Mouse (Mus musculus) limb, embryonic 12.5 days (tissue): ENCODE measurements around the gene Olfr667. TPM values are rescaled to one million over a fixed set of nuclear protein-coding genes. Genes with fewer than 3 reads are reported as not detected.
"Not testable (repeated sequence)": the region's sequence is repeated elsewhere in the genome, so short reads cannot be mapped to it uniquely, and the experiment has no call there.

Experiments
- ATAC-seq: fragments of 200-750 bp; cut with Nextera tagmentation; 2 replicates; pipeline ENCODE4 v1.8.0; 2017; ENCODE audit warnings: low read depth, moderate TSS enrichment; ENCODE audit not compliant: insufficient number of reproducible peaks, insufficient read depth, low FRiP score, low TSS enrichment
- H3K27ac ChIP-seq: fragments of 300-500 bp; sonication (generic); 2 replicates; pipeline ENCODE4 v1.5.1; 2016; ENCODE audit warnings: mild to moderate bottlenecking, moderate library complexity
- H3K27me3 ChIP-seq: fragments of 300-500 bp; sonication (generic); 2 replicates; pipeline ENCODE4 v1.6.1; 2016; ENCODE audit warnings: mild to moderate bottlenecking, moderate library complexity
- H3K36me3 ChIP-seq: fragments of 300-500 bp; sonication (generic); 2 replicates; pipeline ENCODE4 v1.6.1; 2016; ENCODE audit warnings: mild to moderate bottlenecking, moderate library complexity
- H3K4me1 ChIP-seq: fragments of 300-500 bp; sonication (generic); replicated peaks from 2 replicates; pipeline ENCODE4 v1.6.1; 2016
- H3K4me2 ChIP-seq: fragments of 300-500 bp; sonication (generic); 2 replicates; pipeline ENCODE4 v1.6.1; 2016; ENCODE audit warnings: mild to moderate bottlenecking, moderate library complexity
- H3K4me3 ChIP-seq: fragments of 300-500 bp; sonication (generic); replicated peaks from 2 replicates; pipeline ENCODE4 v1.5.1; 2016; ENCODE audit warnings: mild to moderate bottlenecking
- H3K9ac ChIP-seq: fragments of 300-500 bp; sonication (generic); replicated peaks from 2 replicates; pipeline ENCODE4 v1.6.1; 2016; ENCODE audit warnings: mild to moderate bottlenecking, moderate library complexity
- H3K9me3 ChIP-seq: fragments of 300-500 bp; sonication (generic); 2 replicates; pipeline ENCODE4 v1.6.1; 2016; ENCODE audit warnings: mild to moderate bottlenecking, moderate library complexity
- WGBS: fragments of 180-500 bp; shearing (Covaris S2); methylation state at CpG from one replicate; pipeline ENCODE4 v1.1.7; 2016; 5-methylcytosine and 5-hydroxymethylcytosine counted together
- polyA plus RNA-seq: library from polyadenylated mRNA; unstranded; fragments of >200 nt; fragmentation: Nextera tagmentation; extraction: Ambion mirVana; gene quantifications from 2 replicates; pipeline ENCODE4 v1.2.1, GENCODE M21; 2016

Gene Olfr667
- polyA plus RNA-seq = not detected in 2 replicates

DNA sequence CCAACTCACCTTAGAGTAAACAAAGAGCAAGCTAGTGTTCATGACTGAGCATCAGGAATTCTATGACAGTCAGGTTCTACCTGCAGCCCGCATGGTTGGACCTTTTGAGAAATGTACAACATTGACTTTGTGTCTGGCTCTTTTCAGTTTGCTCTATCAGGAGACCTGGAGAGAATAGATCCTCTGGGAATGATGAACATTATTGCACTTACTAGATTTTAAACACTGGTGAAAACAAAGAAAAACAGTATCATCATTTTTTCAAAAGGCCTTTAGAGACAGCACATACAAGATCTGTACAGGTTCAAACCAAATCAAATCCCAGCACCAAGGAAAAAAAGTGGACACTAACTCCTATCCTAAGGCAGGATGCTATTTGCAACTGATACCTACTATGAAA lies at the start of gene Olfr667:
TSS of gene Olfr667 (minus strand) at position 101 of the 400 bp plus-strand sequence.
- no peak within 1 kb of the TSS for H3K9ac ChIP-seq
- H3K36me3 ChIP-seq = no peaks in the 10 kb centered on the region
- H3K9me3 ChIP-seq = 0 out of 2 replicates have a peak, but pooled peaks cover 3% of the 10 kb centered on the region
- H3K4me2 ChIP-seq = no peak within 1 kb of the TSS
- WGBS = 83% methylated on average over 1 of the region's 1 CpGs
- H3K27ac ChIP-seq = no peak within 1 kb of the TSS
- no peaks in the 10 kb centered on the region for H3K27me3 ChIP-seq
- no peak within 1 kb of the TSS for H3K4me3 ChIP-seq
- no peak for ATAC-seq
- no peaks in the 10 kb centered on the region for H3K4me1 ChIP-seq

- no peak within 1 kb of the TSS for H3K27ac ChIP-seq
- no peak for ATAC-seq
- H3K4me2 ChIP-seq = no peak within 1 kb of the TSS
- no peaks in the 10 kb centered on the region for H3K4me1 ChIP-seq
- H3K36me3 ChIP-seq = no peaks in the 10 kb centered on the region
- H3K27me3 ChIP-seq = no peaks in the 10 kb centered on the region
- no peak within 1 kb of the TSS for H3K4me3 ChIP-seq
- no peaks in the 10 kb centered on the region for H3K9me3 ChIP-seq
- H3K9ac ChIP-seq = no peak within 1 kb of the TSS
- WGBS = 56% methylated on average over 1 of the region's 1 CpGs
Observed at GRCm38 (mm10) chr7:104962520-104962919, 41.2 kb upstream of the Olfr667 start, which contains the start of gene Olfr670. Olfr670 (minus strand) TSS chr7:104962620.

DNA sequence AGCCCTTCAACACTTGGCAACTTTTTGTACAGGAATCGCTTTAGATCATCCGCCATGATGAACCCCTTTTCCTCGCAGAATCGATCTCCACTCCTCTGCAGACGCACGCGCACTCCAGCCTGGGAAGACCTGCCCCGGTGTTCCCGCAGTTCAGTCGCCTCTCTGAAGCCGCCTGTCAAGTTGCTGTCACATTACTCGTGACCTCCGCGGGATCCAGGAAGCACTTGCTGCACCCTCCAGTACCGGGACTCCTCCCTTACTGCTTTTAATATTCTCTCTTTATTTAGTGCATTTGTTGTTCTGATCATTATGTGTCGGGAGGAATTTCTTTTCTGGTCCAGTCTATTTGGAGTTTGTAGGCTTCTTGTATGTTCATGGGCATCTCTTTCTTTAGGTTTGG lies 29.0 kb upstream of the Olfr667 start:
- WGBS = 96% methylated on average over 16 of the region's 16 CpGs
- not testable (repeated sequence) for H3K9ac ChIP-seq, ATAC-seq, H3K9me3 ChIP-seq, H3K4me2 ChIP-seq, H3K4me1 ChIP-seq, H3K27me3 ChIP-seq, H3K27ac ChIP-seq, H3K4me3 ChIP-seq, H3K36me3 ChIP-seq

DNA sequence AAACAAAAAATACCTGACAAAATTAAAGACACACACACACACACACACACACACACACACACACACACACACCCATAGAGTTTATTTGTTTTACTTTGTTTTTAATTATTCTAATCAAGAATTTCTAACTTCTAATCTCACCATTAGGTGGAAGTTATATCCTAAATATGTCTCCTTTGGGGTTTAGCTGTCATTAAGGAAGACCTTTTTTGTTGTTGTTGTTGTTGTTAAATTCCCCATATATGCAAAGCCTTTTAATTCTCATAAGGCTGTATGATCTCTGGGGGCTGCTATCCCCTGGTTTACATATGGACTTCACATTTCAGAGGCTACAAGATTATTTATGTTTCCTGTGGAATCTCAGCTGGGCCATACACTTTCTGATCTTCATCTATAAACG lies 12.7 kb upstream of the Olfr667 start, which contains the start of gene Olfr669:
TSS of gene Olfr669 (plus strand) at position 301 of the 400 bp plus-strand sequence.
- 91% methylated on average over 1 of the region's 1 CpGs for WGBS

GRCm38 (mm10) chr7:104927957-104928356 lies 6.7 kb upstream of the Olfr667 start, which contains the start of gene Olfr668:
Olfr668 (minus strand) TSS chr7:104928057.
- Histone ChIP-seq H3K9me3 (no peaks in the 10 kb centered on the region), H3K27ac (no peak within 1 kb of the TSS), H3K36me3 (no peaks in the 10 kb centered on the region), H3K4me3 (no peak within 1 kb of the TSS), H3K27me3 (no peaks in the 10 kb centered on the region), H3K4me1 (no peaks in the 10 kb centered on the region), H3K9ac (no peak within 1 kb of the TSS), H3K4me2 (no peak within 1 kb of the TSS)
- ATAC-seq = no peak
- 87% methylated on average over 1 of the region's 1 CpGs for WGBS

More for the DNA sequence above, 12.7 kb upstream of the Olfr667 start, which contains the start of gene Olfr669:
- H3K4me2 ChIP-seq = no peak within 1 kb of the TSS
- no peaks in the 10 kb centered on the region for H3K27me3 ChIP-seq
- no peak within 1 kb of the TSS for H3K4me3 ChIP-seq
- ATAC-seq = no peak
- no peaks in the 10 kb centered on the region for H3K36me3 ChIP-seq
- no peak within 1 kb of the TSS for H3K9ac ChIP-seq
- H3K9me3 ChIP-seq = no peaks in the 10 kb centered on the region
- H3K4me1 ChIP-seq = no peaks in the 10 kb centered on the region
- H3K27ac ChIP-seq = no peak within 1 kb of the TSS

DNA sequence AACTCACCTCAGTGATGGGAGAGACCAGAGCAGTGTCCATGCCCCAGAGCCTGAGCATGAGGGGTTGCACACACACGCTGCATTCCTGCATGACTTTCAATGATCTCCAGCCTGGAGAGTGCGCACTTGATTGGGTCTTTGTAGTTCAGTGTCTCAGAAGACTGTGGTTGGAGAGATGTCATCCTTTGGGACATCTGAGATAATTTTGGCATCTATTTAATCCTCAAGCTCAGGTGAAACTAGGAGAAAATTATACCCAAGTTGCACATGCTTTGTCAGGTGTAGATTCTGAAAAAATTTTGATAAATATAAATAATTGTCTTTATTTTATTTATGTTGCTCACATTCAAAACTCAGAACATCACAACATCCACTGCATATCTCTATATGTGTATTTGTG lies 25.4 kb downstream of the Olfr667 start, which contains the start of gene Olfr666:
TSS of gene Olfr666 (minus strand) at position 101 of the 400 bp plus-strand sequence.
- Histone ChIP-seq H3K4me2 (no peak within 1 kb of the TSS), H3K27me3 (no peaks in the 10 kb centered on the region), H3K27ac (no peak within 1 kb of the TSS), H3K4me1 (no peaks in the 10 kb centered on the region), H3K9ac (no peak within 1 kb of the TSS), H3K36me3 (no peaks in the 10 kb centered on the region), H3K9me3 (no peaks in the 10 kb centered on the region), H3K4me3 (no peak within 1 kb of the TSS)
- 89% methylated on average over 2 of the region's 2 CpGs for WGBS
- no peak for ATAC-seq

- no peak within 1 kb of the TSS for H3K4me2 ChIP-seq
- H3K36me3 ChIP-seq = no peaks in the 10 kb centered on the region
- H3K4me1 ChIP-seq = no peaks in the 10 kb centered on the region
- no peaks in the 10 kb centered on the region for H3K9me3 ChIP-seq
- no peak within 1 kb of the TSS for H3K4me3 ChIP-seq
- 45% methylated on average over 1 of the region's 1 CpGs for WGBS
- no peak for ATAC-seq
- H3K9ac ChIP-seq = no peak within 1 kb of the TSS
- no peaks in the 10 kb centered on the region for H3K27me3 ChIP-seq
- no peak within 1 kb of the TSS for H3K27ac ChIP-seq
Observed at GRCm38 (mm10) chr7:104877731-104878130, 43.6 kb downstream of the Olfr667 start, which contains the start of gene Olfr665. Olfr665 (plus strand) TSS chr7:104878031.

Other genes starting within 250 kb of the Olfr667 start
- not detected in 2 replicates for gene Olfr661, start 235.0 kb downstream of the Olfr667 start, polyA plus RNA-seq
- not detected in 2 replicates for gene Usp17le, start 144.0 kb downstream of the Olfr667 start, polyA plus RNA-seq
- not detected in 2 replicates for gene Usp17lb, start 78.9 kb downstream of the Olfr667 start, polyA plus RNA-seq
- gene Usp17la, start 64.5 kb downstream of the Olfr667 start, polyA plus RNA-seq = not detected in 2 replicates
- not detected in 2 replicates for gene Olfr665, start 43.5 kb downstream of the Olfr667 start, polyA plus RNA-seq
- not detected in 2 replicates for gene Olfr666, start 25.5 kb downstream of the Olfr667 start, polyA plus RNA-seq
- gene Olfr668, start 6.6 kb upstream of the Olfr667 start, polyA plus RNA-seq = not detected in 2 replicates
- not detected in 2 replicates for gene Olfr669, start 12.8 kb upstream of the Olfr667 start, polyA plus RNA-seq
- gene Olfr670, start 41.1 kb upstream of the Olfr667 start, polyA plus RNA-seq = not detected in 2 replicates
- gene Olfr671, start 57.6 kb upstream of the Olfr667 start, polyA plus RNA-seq = not detected in 2 replicates
- gene Olfr672, start 80.5 kb upstream of the Olfr667 start, polyA plus RNA-seq = not detected in 2 replicates
- gene Olfr675, start 107.0 kb upstream of the Olfr667 start, polyA plus RNA-seq = not detected in 2 replicates
- not detected in 2 replicates for gene Olfr676, start 111.2 kb upstream of the Olfr667 start, polyA plus RNA-seq
- gene Olfr677, start 129.9 kb upstream of the Olfr667 start, polyA plus RNA-seq = not detected in 2 replicates
- not detected in 2 replicates for gene Olfr678, start 143.0 kb upstream of the Olfr667 start, polyA plus RNA-seq
- not detected in 2 replicates for gene Olfr679, start 159.7 kb upstream of the Olfr667 start, polyA plus RNA-seq
- not detected in 2 replicates for gene Olfr680-ps1, start 171.3 kb upstream of the Olfr667 start, polyA plus RNA-seq
- gene Olfr681, start 195.4 kb upstream of the Olfr667 start, polyA plus RNA-seq = not detected in 2 replicates
- gene Olfr683, start 225.5 kb upstream of the Olfr667 start, polyA plus RNA-seq = not detected in 2 replicates
- not detected in 2 replicates for gene Olfr684, start 242.2 kb upstream of the Olfr667 start, polyA plus RNA-seq